Mouse (Mus musculus) erythroblast, adult 5-6 weeks (primary cell): Measurements from ENCODE around the gene Olfr1185-ps1. TPM values are rescaled to one million over a fixed set of nuclear protein-coding genes. Genes with fewer than 3 reads are reported as not detected.
"Not testable (repeated sequence)": the region's sequence is repeated elsewhere in the genome, so short reads cannot be mapped to it uniquely, and the experiment has no call there.

Experiments
- ATAC-seq: replicated peaks from 2 replicates; pipeline ENCODE4 v1.8.0; 2016; ENCODE audit warnings: moderate number of reproducible peaks, mild to moderate bottlenecking, moderate TSS enrichment, inconsistent platforms; ENCODE audit not compliant: poor library complexity, low FRiP score, severe bottlenecking
- total RNA-seq, 2 experiments: library from RNA; stranded (forward) in 1 of 2; stranded (reverse) in 1 of 2; fragments of 150-400 nt in 1 of 2; fragments of 200-764, 138-1000 nt in 1 of 2; gene quantifications; 2 replicates each; pipeline versions ENCODE4 v1.2.3 to v1.2.4; 2015 to 2017; ENCODE audit warnings: low replicate concordance in 2 of 2

Olfr1185-ps1 gene
- total RNA-seq (2015; ENCODE audit: low replicate concordance) (not detected in 2 replicates), total RNA-seq (2017; ENCODE audit: low replicate concordance) (not detected in 2 replicates)

GRCm38 (mm10) chr2:88493020-88493419 is at the start of gene Olfr1185-ps1:
Gene Olfr1185-ps1 (plus strand): TSS chr2:88493320.
- ATAC-seq: no peak

GRCm38 (mm10) chr2:88449031-88449430 is 44.1 kb upstream of the Olfr1185-ps1 start, which contains the start of gene Gm13757:
Gene Gm13757 (minus strand): TSS chr2:88449131.
- ATAC-seq: no peak

GRCm38 (mm10) chr2:88454567-88454966 is 38.6 kb upstream of the Olfr1185-ps1 start, which contains the start of gene Olfr1183:
Gene Olfr1183 (plus strand): TSS chr2:88454867.
- not testable (repeated sequence) for ATAC-seq

GRCm38 (mm10) chr2:88483298-88483697 is 9.8 kb upstream of the Olfr1185-ps1 start, which contains the start of gene Olfr1184:
Gene Olfr1184 (plus strand): TSS chr2:88483598.
- no peak for ATAC-seq

- no peak for ATAC-seq
These were observed 25.1 kb downstream of the Olfr1185-ps1 start, which contains the start of gene Olfr1186 for GRCm38 (mm10) chr2:88518251-88518650. Gene Olfr1186 (plus strand): TSS chr2:88518551.

GRCm38 (mm10) chr2:88525720-88526119 is 32.6 kb downstream of the Olfr1185-ps1 start:
- no peak for ATAC-seq

Other genes with a start within 250 kb of the Olfr1185-ps1 start
- not detected in 2 replicates for gene Olfr1173, start 213.4 kb upstream of the Olfr1185-ps1 start, total RNA-seq (2015; ENCODE audit: low replicate concordance)
- not detected in 2 replicates for gene Olfr1173, start 213.4 kb upstream of the Olfr1185-ps1 start, total RNA-seq (2017; ENCODE audit: low replicate concordance)
- 0.96 TPM in 1 of 2 replicates, not detected in the other for gene Olfr1174-ps, start 178.2 kb upstream of the Olfr1185-ps1 start, total RNA-seq (2015; ENCODE audit: low replicate concordance)
- not detected in 2 replicates for gene Olfr1174-ps, start 178.2 kb upstream of the Olfr1185-ps1 start, total RNA-seq (2017; ENCODE audit: low replicate concordance)
- not detected in 2 replicates for gene Olfr1175-ps, start 166.1 kb upstream of the Olfr1185-ps1 start, total RNA-seq (2015; ENCODE audit: low replicate concordance)
- not detected in 2 replicates for gene Olfr1175-ps, start 166.1 kb upstream of the Olfr1185-ps1 start, total RNA-seq (2017; ENCODE audit: low replicate concordance)
- gene Olfr1176, start 156.6 kb upstream of the Olfr1185-ps1 start, total RNA-seq (2015; ENCODE audit: low replicate concordance): not detected in 2 replicates
- not detected in 2 replicates for gene Olfr1176, start 156.6 kb upstream of the Olfr1185-ps1 start, total RNA-seq (2017; ENCODE audit: low replicate concordance)
- gene Olfr1177-ps, start 146.8 kb upstream of the Olfr1185-ps1 start, total RNA-seq (2015; ENCODE audit: low replicate concordance): not detected in 2 replicates
- gene Olfr1177-ps, start 146.8 kb upstream of the Olfr1185-ps1 start, total RNA-seq (2017; ENCODE audit: low replicate concordance): 1.5 TPM in 1 of 2 replicates, not detected in the other
- not detected in 2 replicates for gene Olfr1178, start 106.3 kb upstream of the Olfr1185-ps1 start, total RNA-seq (2015; ENCODE audit: low replicate concordance)
- gene Olfr1178, start 106.3 kb upstream of the Olfr1185-ps1 start, total RNA-seq (2017; ENCODE audit: low replicate concordance): 0.09 and 0.84 TPM in 2 replicates
- gene Olfr1179, start 86.9 kb upstream of the Olfr1185-ps1 start, total RNA-seq (2015; ENCODE audit: low replicate concordance): not detected in 2 replicates
- not detected in 2 replicates for gene Olfr1179, start 86.9 kb upstream of the Olfr1185-ps1 start, total RNA-seq (2017; ENCODE audit: low replicate concordance)
- not detected in 2 replicates for gene Olfr1180, start 74.2 kb upstream of the Olfr1185-ps1 start, total RNA-seq (2015; ENCODE audit: low replicate concordance)
- not detected in 2 replicates for gene Olfr1180, start 74.2 kb upstream of the Olfr1185-ps1 start, total RNA-seq (2017; ENCODE audit: low replicate concordance)
- gene Olfr1181, start 67.1 kb upstream of the Olfr1185-ps1 start, total RNA-seq (2015; ENCODE audit: low replicate concordance): not detected in 2 replicates
- not detected in 2 replicates for gene Olfr1181, start 67.1 kb upstream of the Olfr1185-ps1 start, total RNA-seq (2017; ENCODE audit: low replicate concordance)
- 0.63 TPM in 1 of 2 replicates, not detected in the other for gene Gm13757, start 44.2 kb upstream of the Olfr1185-ps1 start, total RNA-seq (2015; ENCODE audit: low replicate concordance)
- not detected in 2 replicates for gene Gm13757, start 44.2 kb upstream of the Olfr1185-ps1 start, total RNA-seq (2017; ENCODE audit: low replicate concordance)
- gene Olfr1183, start 38.5 kb upstream of the Olfr1185-ps1 start, total RNA-seq (2015; ENCODE audit: low replicate concordance): not detected in 2 replicates
- not detected in 2 replicates for gene Olfr1183, start 38.5 kb upstream of the Olfr1185-ps1 start, total RNA-seq (2017; ENCODE audit: low replicate concordance)
- gene Olfr1184, start 9.7 kb upstream of the Olfr1185-ps1 start, total RNA-seq (2015; ENCODE audit: low replicate concordance): not detected in 2 replicates
- gene Olfr1184, start 9.7 kb upstream of the Olfr1185-ps1 start, total RNA-seq (2017; ENCODE audit: low replicate concordance): not detected in 2 replicates
- not detected in 2 replicates for gene Olfr1186, start 25.2 kb downstream of the Olfr1185-ps1 start, total RNA-seq (2015; ENCODE audit: low replicate concordance)
- not detected in 2 replicates for gene Olfr1186, start 25.2 kb downstream of the Olfr1185-ps1 start, total RNA-seq (2017; ENCODE audit: low replicate concordance)
- not detected in 2 replicates for gene Olfr1188, start 63.6 kb downstream of the Olfr1185-ps1 start, total RNA-seq (2015; ENCODE audit: low replicate concordance)
- gene Olfr1188, start 63.6 kb downstream of the Olfr1185-ps1 start, total RNA-seq (2017; ENCODE audit: low replicate concordance): not detected in 2 replicates
- gene Olfr1189, start 93.1 kb downstream of the Olfr1185-ps1 start, total RNA-seq (2015; ENCODE audit: low replicate concordance): not detected in 2 replicates
- not detected in 2 replicates for gene Olfr1189, start 93.1 kb downstream of the Olfr1185-ps1 start, total RNA-seq (2017; ENCODE audit: low replicate concordance)
- not detected in 2 replicates for gene Olfr1191-ps1, start 147.2 kb downstream of the Olfr1185-ps1 start, total RNA-seq (2015; ENCODE audit: low replicate concordance)
- gene Olfr1191-ps1, start 147.2 kb downstream of the Olfr1185-ps1 start, total RNA-seq (2017; ENCODE audit: low replicate concordance): not detected in 2 replicates
- not detected in 2 replicates for gene Olfr1192-ps1, start 155.2 kb downstream of the Olfr1185-ps1 start, total RNA-seq (2015; ENCODE audit: low replicate concordance)
- gene Olfr1192-ps1, start 155.2 kb downstream of the Olfr1185-ps1 start, total RNA-seq (2017; ENCODE audit: low replicate concordance): 0.14 TPM in 1 of 2 replicates, not detected in the other
- not detected in 2 replicates for gene Olfr1193, start 182.3 kb downstream of the Olfr1185-ps1 start, total RNA-seq (2015; ENCODE audit: low replicate concordance)
- gene Olfr1193, start 182.3 kb downstream of the Olfr1185-ps1 start, total RNA-seq (2017; ENCODE audit: low replicate concordance): not detected in 2 replicates
- not detected in 2 replicates for gene Olfr1195, start 195.9 kb downstream of the Olfr1185-ps1 start, total RNA-seq (2015; ENCODE audit: low replicate concordance)
- not detected in 2 replicates for gene Olfr1195, start 195.9 kb downstream of the Olfr1185-ps1 start, total RNA-seq (2017; ENCODE audit: low replicate concordance)
- gene Olfr1196, start 211.3 kb downstream of the Olfr1185-ps1 start, total RNA-seq (2015; ENCODE audit: low replicate concordance): not detected in 2 replicates
- not detected in 2 replicates for gene Olfr1196, start 211.3 kb downstream of the Olfr1185-ps1 start, total RNA-seq (2017; ENCODE audit: low replicate concordance)
- not detected in 2 replicates for gene Olfr1197, start 239.0 kb downstream of the Olfr1185-ps1 start, total RNA-seq (2015; ENCODE audit: low replicate concordance)
- gene Olfr1197, start 239.0 kb downstream of the Olfr1185-ps1 start, total RNA-seq (2017; ENCODE audit: low replicate concordance): not detected in 2 replicates